Mouse (Mus musculus): ENCODE measurements around the gene Gm49320. TPM values are rescaled to one million over a fixed set of nuclear protein-coding genes. Genes with fewer than 3 reads are reported as not detected.

Gene Gm49320
- polyA plus RNA-seq, 1 experiment from 2014 or later: not detected

GRCm38 (mm10) chr8:4237814-4238433, 741 bp upstream of the Gm49320 start:
- ATAC-seq (no peak; the same call in 1 of the 2 replicates), DNase-seq (no peak)
- WGBS (ENCODE audit: insufficient replicate concordance): 13% methylated on average over 15 of the region's 15 CpGs
- H3K27ac ChIP-seq (ENCODE audit: low read depth): peak overlapping the region; percentile 91
- peak overlapping the region; percentile 93 for H3K4me3 ChIP-seq (ENCODE audit: low read depth, low read length)
- no peak for TF ChIP-seq EP300 (IDR thresholded peaks at IDR 0.05; ENCODE audit: low read depth)
- H3K36me3 ChIP-seq (replicated peaks; ENCODE audit: insufficient read depth, low read length): peaks cover 11% of the 10 kb centered on the region; the same call in 1 of the 2 replicates
- peak overlapping the region; percentile 71 for H3K9ac ChIP-seq (replicated peaks)
- peak overlapping the region; percentile 76 for H3K4me2 ChIP-seq (ENCODE audit: low read depth, low read length)
- H3K4me1 ChIP-seq (ENCODE audit: insufficient read depth): peaks cover 24% of the 10 kb centered on the region
- 0 out of 2 replicates have a peak, but pooled peaks cover 3% of the 10 kb centered on the region for H3K27me3 ChIP-seq (ENCODE audit: insufficient read depth, low read length)
- H3K9me3 ChIP-seq (ENCODE audit: low read length): no peaks in the 10 kb centered on the region

GRCm38 (mm10) chr8:4239193-4239890, 677 bp downstream of the Gm49320 start:
- 6% methylated on average over 19 of the region's 19 CpGs for WGBS (ENCODE audit: insufficient replicate concordance)
- ATAC-seq (peak; percentile 48), DNase-seq (no peak)
- H3K27me3 ChIP-seq (ENCODE audit: insufficient read depth, low read length): 0 out of 2 replicates have a peak, but pooled peaks cover 3% of the 10 kb centered on the region
- peaks cover 24% of the 10 kb centered on the region for H3K4me1 ChIP-seq (ENCODE audit: insufficient read depth)
- H3K27ac ChIP-seq (ENCODE audit: low read depth): peak overlapping the region; percentile 91
- H3K9me3 ChIP-seq (ENCODE audit: low read length): no peaks in the 10 kb centered on the region
- H3K4me2 ChIP-seq (ENCODE audit: low read depth, low read length): peak overlapping the region; percentile 76
- peak overlapping the region; percentile 93 for H3K4me3 ChIP-seq (ENCODE audit: low read depth, low read length)
- peak overlapping the region; percentile 71 for H3K9ac ChIP-seq (replicated peaks)
- TF ChIP-seq CTCF (IDR thresholded peaks at IDR 0.05; ENCODE audit: low read depth) (no peak), EP300 (IDR thresholded peaks at IDR 0.05; ENCODE audit: low read depth) (no peak)
- peaks cover 25% of the 10 kb centered on the region for H3K36me3 ChIP-seq (replicated peaks; ENCODE audit: insufficient read depth, low read length)

- 91% methylated on average over 5 of the region's 5 CpGs for WGBS (ENCODE audit: insufficient replicate concordance)
- Histone ChIP-seq H3K4me1 (ENCODE audit: insufficient read depth) (peaks cover 6% of the 10 kb centered on the region), H3K9ac (replicated peaks) (no peak overlapping the region)
Observed at GRCm38 (mm10) chr8:4245061-4245460, 6.4 kb downstream of the Gm49320 start.

GRCm38 (mm10) chr8:4245737-4246136, 7.1 kb downstream of the Gm49320 start:
- no peak for DNase-seq
- Histone ChIP-seq H3K27ac (ENCODE audit: low read depth) (no peak overlapping the region), H3K27me3 (ENCODE audit: insufficient read depth, low read length) (no peaks in the 10 kb centered on the region), H3K9ac (replicated peaks) (no peak overlapping the region), H3K4me3 (ENCODE audit: low read depth, low read length) (no peak overlapping the region), H3K4me1 (ENCODE audit: insufficient read depth) (peaks cover under 1% of the 10 kb centered on the region; the same call in 1 of the 2 replicates), H3K36me3 (replicated peaks; ENCODE audit: insufficient read depth, low read length) (peaks cover 50% of the 10 kb centered on the region), H3K4me2 (ENCODE audit: low read depth, low read length) (no peak overlapping the region), H3K9me3 (ENCODE audit: low read length) (no peaks in the 10 kb centered on the region)
- ATAC-seq: no peak
- TF ChIP-seq EP300 (IDR thresholded peaks at IDR 0.05; ENCODE audit: low read depth) (no peak), CTCF (IDR thresholded peaks at IDR 0.05; ENCODE audit: low read depth) (no peak)
- WGBS (ENCODE audit: insufficient replicate concordance): 80% methylated on average over 13 of the region's 13 CpGs

More at GRCm38 (mm10) chr8:4245061-4245460, 6.4 kb downstream of the Gm49320 start:
- TF ChIP-seq CTCF (IDR thresholded peaks at IDR 0.05; ENCODE audit: low read depth) (no peak), EP300 (IDR thresholded peaks at IDR 0.05; ENCODE audit: low read depth) (no peak)
- DNase-seq (no peak), ATAC-seq (no peak)
- H3K27me3 ChIP-seq (ENCODE audit: insufficient read depth, low read length): no peaks in the 10 kb centered on the region
- no peak overlapping the region for H3K27ac ChIP-seq (ENCODE audit: low read depth)
- H3K4me3 ChIP-seq (ENCODE audit: low read depth, low read length): no peak overlapping the region
- H3K4me2 ChIP-seq (ENCODE audit: low read depth, low read length): no peak overlapping the region
- peaks cover 54% of the 10 kb centered on the region for H3K36me3 ChIP-seq (replicated peaks; ENCODE audit: insufficient read depth, low read length)
- H3K9me3 ChIP-seq (ENCODE audit: low read length): no peaks in the 10 kb centered on the region

GRCm38 (mm10) chr8:4247241-4247640, 8.6 kb downstream of the Gm49320 start:
- whole genome bisulfite sequencing (ENCODE audit: insufficient replicate concordance): 78% methylated on average over 8 of the region's 8 CpGs
- no peaks in the 10 kb centered on the region for H3K9me3 ChIP-seq (ENCODE audit: low read length)
- no peak overlapping the region for H3K27ac ChIP-seq (ENCODE audit: low read depth)
- no peak overlapping the region for H3K4me3 ChIP-seq (ENCODE audit: low read depth, low read length)
- ATAC-seq: no peak
- peaks cover 47% of the 10 kb centered on the region for H3K36me3 ChIP-seq (replicated peaks; ENCODE audit: insufficient read depth, low read length)
- H3K4me1 ChIP-seq (ENCODE audit: insufficient read depth): peaks cover under 1% of the 10 kb centered on the region; the same call in 1 of the 2 replicates
- H3K27me3 ChIP-seq (ENCODE audit: insufficient read depth, low read length): no peaks in the 10 kb centered on the region
- H3K9ac ChIP-seq (replicated peaks): no peak overlapping the region
- no peak for TF ChIP-seq CTCF (IDR thresholded peaks at IDR 0.05; ENCODE audit: low read depth)
- TF ChIP-seq EP300 (IDR thresholded peaks at IDR 0.05; ENCODE audit: low read depth): no peak
- no peak for DNase-seq
- H3K4me2 ChIP-seq (ENCODE audit: low read depth, low read length): no peak overlapping the region

- Histone ChIP-seq H3K9ac (replicated peaks) (no peak within 1 kb of the TSS), H3K4me2 (ENCODE audit: low read depth, low read length) (no peak within 1 kb of the TSS), H3K27me3 (ENCODE audit: insufficient read depth, low read length) (no peaks in the 10 kb centered on the region), H3K4me1 (ENCODE audit: insufficient read depth) (peaks cover 6% of the 10 kb centered on the region; the same call in 1 of the 2 replicates), H3K36me3 (replicated peaks; ENCODE audit: insufficient read depth, low read length) (peaks cover 42% of the 10 kb centered on the region), H3K4me3 (ENCODE audit: low read depth, low read length) (no peak within 1 kb of the TSS), H3K27ac (ENCODE audit: low read depth) (no peak within 1 kb of the TSS), H3K9me3 (ENCODE audit: low read length) (no peaks in the 10 kb centered on the region)
- DNase-seq: no peak
- 88% methylated on average over 15 of the region's 15 CpGs for WGBS (ENCODE audit: insufficient replicate concordance)
- no peak for ATAC-seq
- TF ChIP-seq EP300 (IDR thresholded peaks at IDR 0.05; ENCODE audit: low read depth): no peak
- no peak for TF ChIP-seq CTCF (IDR thresholded peaks at IDR 0.05; ENCODE audit: low read depth)
Observed at GRCm38 (mm10) chr8:4247951-4248540, 9.4 kb downstream of the Gm49320 start, which contains the start of gene Tgfbr3l. Gene Tgfbr3l, plus strand, starts transcription at chr8:4248214.

Measured in liver, postnatal 0 days (tissue).